Mouse (Mus musculus): Measurements from ENCODE around the gene Csgalnact2. TPM values are rescaled to one million over a fixed set of nuclear protein-coding genes. Genes with fewer than 3 reads are reported as not detected.

Gene Csgalnact2
- polyA plus RNA-seq, 1 experiment from 2014 or later: 12.8 TPM

Small RNA genes lying within 50 kb of the gene (microRNA-seq; reads per million reads assigned to microRNA genes)
- not detected for gene Mir7044

Other genes with a start within 250 kb of the Csgalnact2 start
- gene Hnrnpf, start 238.8 kb downstream of the Csgalnact2 start, polyA plus RNA-seq (2016; fragmentation: Nextera tagmentation; extraction: Ambion mirVana): 726 and 742 TPM in 2 replicates
- 2.2 and 3.1 TPM in 2 replicates for gene Fxyd4, start 201.4 kb downstream of the Csgalnact2 start, polyA plus RNA-seq (2016; fragmentation: Nextera tagmentation; extraction: Ambion mirVana)
- 0.13 TPM in 1 of 2 replicates, not detected in the other for gene Rasgef1a, start 127.7 kb downstream of the Csgalnact2 start, polyA plus RNA-seq (2016; fragmentation: Nextera tagmentation; extraction: Ambion mirVana)
- 0.38 and 0.49 TPM in 2 replicates for gene Ret, start 58.6 kb upstream of the Csgalnact2 start, polyA plus RNA-seq (2016; fragmentation: Nextera tagmentation; extraction: Ambion mirVana)